Mouse (Mus musculus) forebrain, postnatal 0 days (tissue): ENCODE results near the gene Noxred1. TPM values are rescaled to one million over a fixed set of nuclear protein-coding genes. Genes with fewer than 3 reads are reported as not detected.
A peak's percentile ranks its signal among the peaks of the same experiment; 100 is the strongest.

Experiments used
- ATAC-seq: fragments of 200-750 bp; cut with Nextera tagmentation; 2 replicates; pipeline ENCODE4 v1.8.0; 2017; ENCODE audit warnings: mild to moderate bottlenecking, moderate library complexity
- DNase-seq: peaks from one replicate; pipeline ENCODE4 v3.0.0-alpha.2; 2015
- H3K27ac ChIP-seq: fragments of 300-500 bp; sonication (generic); 2 replicates; pipeline ENCODE4 v1.5.1; 2014; ENCODE audit warnings: low read depth, mild to moderate bottlenecking, antibody characterized with exemption, low read length, moderate library complexity, mixed read lengths
- H3K27me3 ChIP-seq: fragments of 300-500 bp; sonication (generic); 2 replicates; pipeline ENCODE4 v1.6.1; 2014; ENCODE audit warnings: mild to moderate bottlenecking, low read length, mixed read lengths; ENCODE audit not compliant: insufficient read depth
- H3K36me3 ChIP-seq: fragments of 300-500 bp; sonication (generic); 2 replicates; pipeline ENCODE4 v1.6.1; 2014; ENCODE audit warnings: mild to moderate bottlenecking, moderate library complexity; ENCODE audit not compliant: insufficient read depth
- H3K4me1 ChIP-seq: fragments of 300-500 bp; sonication (generic); 2 replicates; pipeline ENCODE4 v1.6.1; 2014; ENCODE audit warnings: antibody characterized with exemption; ENCODE audit not compliant: insufficient read depth
- H3K4me2 ChIP-seq: fragments of 300-500 bp; sonication (generic); 2 replicates; pipeline ENCODE4 v1.6.1; 2014; ENCODE audit warnings: low read depth, mild to moderate bottlenecking, moderate library complexity
- H3K4me3 ChIP-seq: fragments of 300-500 bp; sonication (generic); 2 replicates; pipeline ENCODE4 v1.5.1; 2014; ENCODE audit warnings: low read depth, low read length, mixed read lengths
- H3K9ac ChIP-seq: fragments of 300-500 bp; sonication (generic); 2 replicates; pipeline ENCODE4 v1.6.1; 2014; ENCODE audit warnings: mild to moderate bottlenecking
- H3K9me3 ChIP-seq: fragments of 300-500 bp; sonication (generic); 2 replicates; pipeline ENCODE4 v1.6.1; 2016; ENCODE audit warnings: low read length
- CTCF ChIP-seq: sonication (generic); IDR thresholded peaks from 2 replicates; pipeline ENCODE4 v1.5.1; 2016; ENCODE audit warnings: antibody characterized with exemption, control low read depth, low read depth
- WGBS: fragments of 180-500 bp; shearing (Covaris S2); extraction: QIAGEN DNeasy Blood & Tissue Kit; methylation state at CpG from one replicate; pipeline ENCODE4 v1.1.7; 2014; 5-methylcytosine and 5-hydroxymethylcytosine counted together
- polyA plus RNA-seq: library from polyadenylated mRNA; unstranded; fragments of >200 nt; fragmentation: Nextera tagmentation; extraction: Ambion mirVana; gene quantifications from 2 replicates; pipeline ENCODE4 v1.2.1, GENCODE M21; 2015
- total RNA-seq: library from RNA; depleted of rRNA; stranded (reverse); fragments of >200 nt; gene quantifications from 2 replicates; pipeline ENCODE4 v1.2.3, GENCODE M21; 2014

Noxred1 gene
- total and polyA plus RNA-seq, 2 experiments from 2014 or later, result 0.21 to 0.48 TPM

- Histone ChIP-seq H3K36me3 (peaks cover 36% of the 10 kb centered on the region), H3K27ac (peak overlapping the region; percentile 89), H3K4me1 (peaks cover 16% of the 10 kb centered on the region), H3K9me3 (no peaks in the 10 kb centered on the region), H3K4me3 (peak overlapping the region; percentile 66), H3K9ac (peak overlapping the region; percentile 85), H3K27me3 (no peaks in the 10 kb centered on the region), H3K4me2 (peak overlapping the region; percentile 70)
- TF ChIP-seq CTCF, result no peak
- no peak for DNase-seq
- ATAC-seq, result no peak
- WGBS, result 19% methylated on average over 11 of the region's 11 CpGs
Measured at GRCm38 (mm10) chr12:87265444-87265843, 26.9 kb upstream of the Noxred1 start.

GRCm38 (mm10) chr12:87260562-87260961 is 22.0 kb upstream of the Noxred1 start:
- 98% methylated on average over 8 of the region's 8 CpGs for WGBS
- no peak overlapping the region for H3K27ac ChIP-seq
- H3K4me3 ChIP-seq, result no peak overlapping the region
- H3K9me3 ChIP-seq, result no peaks in the 10 kb centered on the region
- no peak for ATAC-seq
- no peak overlapping the region for H3K9ac ChIP-seq
- no peaks in the 10 kb centered on the region for H3K27me3 ChIP-seq
- H3K4me2 ChIP-seq, result no peak overlapping the region
- H3K36me3 ChIP-seq, result peaks cover 65% of the 10 kb centered on the region
- no peak for DNase-seq
- H3K4me1 ChIP-seq, result peaks cover 7% of the 10 kb centered on the region; the same call in 1 of the 2 replicates
- TF ChIP-seq CTCF, result no peak

- Histone ChIP-seq H3K4me3 (no peak overlapping the region), H3K4me2 (no peak overlapping the region), H3K9me3 (no peaks in the 10 kb centered on the region), H3K4me1 (no peaks in the 10 kb centered on the region), H3K27me3 (no peaks in the 10 kb centered on the region), H3K36me3 (peaks cover 84% of the 10 kb centered on the region), H3K9ac (no peak overlapping the region), H3K27ac (no peak overlapping the region)
- ATAC-seq, result no peak
- no peak for DNase-seq
- no peak for TF ChIP-seq CTCF
- WGBS, result 94% methylated on average over 5 of the region's 5 CpGs
Measured at GRCm38 (mm10) chr12:87256629-87257028, 18.1 kb upstream of the Noxred1 start.

- Histone ChIP-seq H3K4me2 (no peak overlapping the region), H3K27me3 (no peaks in the 10 kb centered on the region), H3K9me3 (no peaks in the 10 kb centered on the region), H3K4me3 (no peak overlapping the region), H3K4me1 (no peaks in the 10 kb centered on the region), H3K9ac (no peak overlapping the region), H3K27ac (no peak overlapping the region), H3K36me3 (peaks cover 90% of the 10 kb centered on the region)
- 92% methylated on average over 6 of the region's 6 CpGs for WGBS
- DNase-seq (no peak), ATAC-seq (no peak)
- TF ChIP-seq CTCF, result no peak
Measured at GRCm38 (mm10) chr12:87253878-87254277, 15.3 kb upstream of the Noxred1 start.

DNA sequence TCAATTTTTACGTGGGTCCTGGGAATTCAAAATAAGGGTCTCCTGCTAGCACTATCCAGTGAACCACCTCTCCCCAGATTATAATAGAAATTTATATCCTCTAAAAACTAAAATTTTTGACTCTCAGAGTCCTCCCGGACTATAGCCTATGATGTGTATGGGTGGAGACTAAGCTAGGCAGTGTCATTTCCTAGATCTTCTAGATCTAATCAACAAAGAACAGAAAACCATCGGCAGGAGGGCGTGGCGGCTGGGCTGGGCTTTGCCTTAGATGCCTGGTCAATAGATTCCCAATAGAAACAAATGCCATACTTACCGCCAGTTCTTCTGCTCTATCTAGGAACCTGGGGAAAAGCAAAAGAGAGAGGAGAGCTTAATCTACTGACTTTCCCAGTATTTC is 11.6 kb upstream of the Noxred1 start:
- 90% methylated on average over 6 of the region's 6 CpGs for WGBS

DNA sequence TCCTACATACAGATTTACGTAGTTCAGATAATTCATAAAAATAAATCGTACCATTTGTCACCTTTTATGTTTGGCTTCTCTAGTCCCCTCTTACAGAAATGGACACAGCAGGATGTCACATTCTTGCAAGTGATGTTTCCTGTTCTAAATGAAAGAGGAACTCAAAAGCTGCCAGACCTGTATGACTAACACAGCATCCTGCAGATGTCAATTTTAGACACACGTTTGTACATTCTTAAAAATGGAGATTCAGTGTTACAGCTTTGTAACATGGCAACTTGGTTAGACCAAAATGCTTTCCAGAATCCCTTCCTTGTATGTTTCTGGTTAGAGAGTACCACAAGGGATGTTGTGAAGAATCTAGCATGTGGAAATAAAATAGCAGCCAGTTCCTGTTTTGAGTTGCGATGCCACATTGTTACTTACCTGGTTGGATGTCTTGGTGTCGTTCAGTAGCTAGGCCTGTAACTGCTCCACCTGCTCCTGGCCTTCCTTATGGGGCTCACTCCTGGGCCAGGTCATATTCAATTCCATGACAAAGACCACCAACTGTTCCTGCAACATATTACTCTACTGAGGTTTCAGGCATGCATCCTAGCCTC is 1.5 kb downstream of the Noxred1 start:
- 89% methylated on average over 5 of the region's 5 CpGs for WGBS
- peaks cover 35% of the 10 kb centered on the region for H3K36me3 ChIP-seq

More for the DNA sequence above, 11.6 kb upstream of the Noxred1 start:
- Histone ChIP-seq H3K4me2 (no peak overlapping the region), H3K4me1 (no peaks in the 10 kb centered on the region), H3K27ac (no peak overlapping the region), H3K27me3 (no peaks in the 10 kb centered on the region), H3K4me3 (no peak overlapping the region), H3K9ac (no peak overlapping the region), H3K36me3 (peaks cover 80% of the 10 kb centered on the region), H3K9me3 (no peaks in the 10 kb centered on the region)
- ATAC-seq (no peak), DNase-seq (no peak)
- TF ChIP-seq CTCF, result no peak

GRCm38 (mm10) chr12:87230379-87230895 is 8.1 kb downstream of the Noxred1 start:
- no peak overlapping the region for H3K4me2 ChIP-seq
- no peak overlapping the region for H3K9ac ChIP-seq
- no peak overlapping the region for H3K27ac ChIP-seq
- DNase-seq, result no peak
- H3K36me3 ChIP-seq, result no peaks in the 10 kb centered on the region
- no peaks in the 10 kb centered on the region for H3K9me3 ChIP-seq
- H3K4me3 ChIP-seq, result no peak overlapping the region
- ATAC-seq, result no peak
- H3K27me3 ChIP-seq, result no peaks in the 10 kb centered on the region
- H3K4me1 ChIP-seq, result no peaks in the 10 kb centered on the region
- no peak for TF ChIP-seq CTCF

More for the DNA sequence above, 1.5 kb downstream of the Noxred1 start:
- no peak for TF ChIP-seq CTCF
- Histone ChIP-seq H3K27me3 (no peaks in the 10 kb centered on the region), H3K4me3 (no peak overlapping the region), H3K4me1 (no peaks in the 10 kb centered on the region), H3K27ac (no peak overlapping the region), H3K4me2 (no peak overlapping the region), H3K9me3 (no peaks in the 10 kb centered on the region), H3K9ac (no peak overlapping the region)
- ATAC-seq, result no peak
- no peak for DNase-seq
